Mouse (Mus musculus) neural tube, embryonic 14.5 days (tissue): ENCODE data around the gene Cpne7. TPM values are rescaled to one million over a fixed set of nuclear protein-coding genes. Genes with fewer than 3 reads are reported as not detected.

Experiments
- ATAC-seq: fragments of 200-750 bp; cut with Nextera tagmentation; 2 replicates; pipeline ENCODE4 v1.8.0; 2017; ENCODE audit warnings: low read depth, mild to moderate bottlenecking, moderate TSS enrichment, moderate library complexity
- H3K27ac ChIP-seq: fragments of 300-500 bp; sonication (generic); 2 replicates; pipeline ENCODE4 v1.5.1; 2014; ENCODE audit warnings: low read depth, mild to moderate bottlenecking, control low read depth, low read length, moderate library complexity, mixed read lengths
- H3K27me3 ChIP-seq: fragments of 300-500 bp; sonication (generic); 2 replicates; pipeline ENCODE4 v1.6.1; 2014; ENCODE audit warnings: low read length; ENCODE audit not compliant: control insufficient read depth, insufficient read depth
- H3K36me3 ChIP-seq: fragments of 300-500 bp; sonication (generic); 2 replicates; pipeline ENCODE4 v1.6.1; 2014; ENCODE audit warnings: low read length, mixed read lengths; ENCODE audit not compliant: control insufficient read depth, insufficient read depth
- H3K4me1 ChIP-seq: fragments of 300-500 bp; sonication (generic); 2 replicates; pipeline ENCODE4 v1.6.1; 2014; ENCODE audit warnings: low read length; ENCODE audit not compliant: control insufficient read depth, insufficient read depth
- H3K4me2 ChIP-seq: fragments of 300-500 bp; sonication (generic); 2 replicates; pipeline ENCODE4 v1.6.1; 2014; ENCODE audit warnings: mild to moderate bottlenecking, low read depth, low read length, control low read depth
- H3K4me3 ChIP-seq: fragments of 300-500 bp; sonication (generic); 2 replicates; pipeline ENCODE4 v1.5.1; 2014; ENCODE audit warnings: low read depth, low read length, control low read depth, mixed read lengths
- H3K9ac ChIP-seq: fragments of 300-500 bp; sonication (generic); replicated peaks from 2 replicates; pipeline ENCODE4 v1.6.1; 2014; ENCODE audit warnings: low read depth, mild to moderate bottlenecking, control low read depth, low read length, mixed read lengths
- H3K9me3 ChIP-seq: fragments of 300-500 bp; sonication (generic); 2 replicates; pipeline ENCODE4 v1.6.1; 2016; ENCODE audit warnings: low read length; ENCODE audit not compliant: control insufficient read depth
- WGBS: fragments of 180-500 bp; shearing (Covaris S2); extraction: QIAGEN DNeasy Blood & Tissue Kit; methylation state at CpG from one replicate; pipeline ENCODE4 v1.1.7; 2014; 5-methylcytosine and 5-hydroxymethylcytosine counted together
- microRNA-seq: library from miRNA; unstranded; fragments of <30 nt; microRNA quantifications from one replicate; pipeline ENCODE4, GENCODE M21; 2016
- polyA plus RNA-seq: library from polyadenylated mRNA; unstranded; fragments of >200 nt; fragmentation: Nextera tagmentation; extraction: Ambion mirVana; gene quantifications from 2 replicates; pipeline ENCODE4 v1.2.1, GENCODE M21; 2014

The Cpne7 gene
- polyA plus RNA-seq, 1 experiment from 2014 or later = 1.8 TPM

- no peak overlapping the region for H3K9ac ChIP-seq
- no peak overlapping the region for H3K4me3 ChIP-seq
- H3K36me3 ChIP-seq = no peaks in the 10 kb centered on the region
- H3K27ac ChIP-seq = no peak overlapping the region
- no peaks in the 10 kb centered on the region for H3K4me1 ChIP-seq
- no peaks in the 10 kb centered on the region for H3K27me3 ChIP-seq
- no peak overlapping the region for H3K4me2 ChIP-seq
- WGBS = 56% methylated on average over 6 of the region's 6 CpGs
- ATAC-seq = no peak
- H3K9me3 ChIP-seq = no peaks in the 10 kb centered on the region
Measured at GRCm38 (mm10) chr8:123145279-123145678, 28.1 kb downstream of the Cpne7 start.

DNA sequence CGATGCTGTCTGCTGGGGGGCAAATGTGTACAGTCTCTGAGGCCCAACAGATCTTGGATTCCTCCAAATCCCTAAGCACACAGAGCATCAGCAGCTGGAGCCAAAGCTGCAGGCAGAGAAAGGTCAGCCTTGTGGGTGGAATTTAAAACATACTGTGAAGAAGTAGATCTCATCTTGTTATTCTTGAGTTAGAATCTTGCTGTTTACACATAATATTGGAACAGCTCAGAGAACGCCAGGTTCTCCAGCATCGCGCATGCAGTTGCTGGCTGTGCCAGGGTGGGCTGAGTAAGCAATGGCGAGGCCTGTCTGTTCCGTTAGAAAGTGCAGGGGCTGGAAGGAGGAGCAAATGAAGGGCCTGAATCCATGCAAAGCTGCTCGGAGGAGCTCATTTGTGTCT, 29.2 kb downstream of the Cpne7 start:
- no peak overlapping the region for H3K4me2 ChIP-seq
- no peaks in the 10 kb centered on the region for H3K4me1 ChIP-seq
- no peak overlapping the region for H3K9ac ChIP-seq
- ATAC-seq = no peak
- H3K27me3 ChIP-seq = no peaks in the 10 kb centered on the region
- H3K9me3 ChIP-seq = no peaks in the 10 kb centered on the region
- WGBS = 80% methylated on average over 7 of the region's 7 CpGs
- H3K36me3 ChIP-seq = no peaks in the 10 kb centered on the region
- no peak overlapping the region for H3K4me3 ChIP-seq
- no peak overlapping the region for H3K27ac ChIP-seq

DNA sequence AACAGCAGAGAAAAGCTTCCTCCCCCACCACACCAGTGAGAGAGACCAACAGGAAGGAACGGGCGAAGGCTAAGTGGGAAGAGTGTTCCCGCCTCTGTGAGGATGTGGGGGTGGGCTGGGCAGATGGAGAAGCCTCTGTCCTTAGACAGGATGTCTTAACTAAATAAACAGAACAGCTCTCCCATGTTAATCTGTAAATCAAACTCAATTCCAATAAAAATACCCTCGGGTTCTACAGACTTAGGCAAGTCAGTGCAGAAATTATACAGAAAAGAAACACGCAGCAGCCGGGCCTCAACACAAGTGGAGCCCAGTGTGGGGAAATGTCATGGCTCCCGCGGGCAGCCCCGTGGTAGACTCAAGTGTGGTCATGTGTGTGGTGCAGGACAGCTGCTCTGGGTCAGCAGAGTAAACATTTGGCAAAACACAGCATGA, 33.6 kb downstream of the Cpne7 start:
- Histone ChIP-seq H3K4me3 (no peak overlapping the region), H3K27ac (no peak overlapping the region), H3K9me3 (no peaks in the 10 kb centered on the region), H3K9ac (no peak overlapping the region), H3K36me3 (no peaks in the 10 kb centered on the region), H3K27me3 (no peaks in the 10 kb centered on the region), H3K4me1 (no peaks in the 10 kb centered on the region), H3K4me2 (no peak overlapping the region)
- no peak for ATAC-seq
- 70% methylated on average over 9 of the region's 9 CpGs for WGBS

DNA sequence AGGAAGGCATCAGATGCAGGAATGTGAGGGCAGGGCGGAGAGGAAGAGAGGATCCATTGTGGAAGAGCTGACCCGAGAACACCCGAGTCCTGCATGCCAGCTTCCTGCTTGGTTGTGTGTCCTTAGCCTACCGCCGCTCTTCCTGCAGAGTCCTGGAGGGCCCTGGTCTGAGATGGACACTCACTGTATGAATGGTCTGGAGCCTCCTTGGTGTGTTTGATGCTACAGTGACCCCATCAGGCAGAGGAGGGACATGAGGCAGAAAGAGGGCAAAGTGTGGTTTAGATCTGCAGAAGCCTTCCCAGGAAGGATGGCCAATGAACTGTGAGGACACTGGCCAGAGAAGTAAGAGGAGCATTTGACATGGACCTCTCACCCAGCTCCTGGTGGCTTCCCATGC, 38.0 kb downstream of the Cpne7 start:
- 86% methylated on average over 5 of the region's 5 CpGs for whole genome bisulfite sequencing
- no peaks in the 10 kb centered on the region for H3K4me1 ChIP-seq
- H3K9ac ChIP-seq = no peak overlapping the region
- no peaks in the 10 kb centered on the region for H3K36me3 ChIP-seq
- no peaks in the 10 kb centered on the region for H3K9me3 ChIP-seq
- H3K4me3 ChIP-seq = no peak overlapping the region
- no peaks in the 10 kb centered on the region for H3K27me3 ChIP-seq
- H3K27ac ChIP-seq = no peak overlapping the region
- ATAC-seq = no peak
- H3K4me2 ChIP-seq = no peak overlapping the region

DNA sequence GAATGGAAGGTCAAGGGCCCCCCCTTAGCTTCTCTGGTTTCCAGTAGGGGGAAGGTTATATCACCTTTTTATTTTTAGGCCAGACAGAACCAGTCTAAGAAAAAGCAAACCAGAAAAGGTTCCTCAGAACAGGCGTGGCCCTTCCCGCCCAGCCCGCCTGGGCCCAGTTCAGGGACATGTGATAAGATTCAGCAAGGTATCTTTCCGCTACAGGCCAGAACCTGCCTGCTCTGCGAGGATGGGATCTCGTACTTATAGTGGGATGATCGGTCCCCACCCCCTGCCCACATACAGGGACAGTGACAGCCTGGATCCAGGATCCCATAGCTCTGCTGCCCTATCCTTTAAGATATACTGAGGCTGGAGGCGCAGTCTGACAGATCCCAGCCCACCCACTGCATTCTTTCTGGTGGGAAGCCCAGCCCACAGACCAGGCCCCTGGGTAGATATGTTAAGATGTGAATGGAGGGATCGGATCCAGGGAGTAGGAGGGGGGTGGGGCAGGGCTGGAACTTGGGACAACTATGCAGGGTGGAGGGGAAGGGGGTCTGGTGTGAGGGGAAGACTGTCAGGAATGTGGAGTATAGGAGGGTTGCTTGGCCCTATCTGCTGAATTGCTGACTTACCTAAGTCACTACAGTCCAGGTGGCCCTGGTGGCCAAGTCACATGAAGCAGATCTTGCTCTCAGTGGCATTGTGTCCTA, 39.0 kb downstream of the Cpne7 start:
- no peak overlapping the region for H3K9ac ChIP-seq
- H3K9me3 ChIP-seq = no peaks in the 10 kb centered on the region
- no peaks in the 10 kb centered on the region for H3K27me3 ChIP-seq
- H3K36me3 ChIP-seq = no peaks in the 10 kb centered on the region
- H3K4me1 ChIP-seq = no peaks in the 10 kb centered on the region
- no peak overlapping the region for H3K27ac ChIP-seq
- whole genome bisulfite sequencing = 85% methylated on average over 9 of the region's 9 CpGs
- H3K4me2 ChIP-seq = no peak overlapping the region
- no peak overlapping the region for H3K4me3 ChIP-seq
- no peak for ATAC-seq

- H3K36me3 ChIP-seq = no peaks in the 10 kb centered on the region
- no peak within 1 kb of the TSS for H3K27ac ChIP-seq
- no peak for ATAC-seq
- H3K4me3 ChIP-seq = no peak within 1 kb of the TSS
- H3K4me2 ChIP-seq = no peak within 1 kb of the TSS
- whole genome bisulfite sequencing = 32% methylated on average over 13 of the region's 13 CpGs
- no peaks in the 10 kb centered on the region for H3K9me3 ChIP-seq
- no peaks in the 10 kb centered on the region for H3K4me1 ChIP-seq
- H3K9ac ChIP-seq = no peak within 1 kb of the TSS
- no peaks in the 10 kb centered on the region for H3K27me3 ChIP-seq
Measured at GRCm38 (mm10) chr8:123157888-123158465, 40.8 kb downstream of the Cpne7 start, which contains the start of gene Sult5a1. TSS of gene Sult5a1 (minus strand) at chr8:123158315.

- Histone ChIP-seq H3K36me3 (no peaks in the 10 kb centered on the region), H3K9me3 (no peaks in the 10 kb centered on the region), H3K27ac (no peak overlapping the region), H3K27me3 (no peaks in the 10 kb centered on the region), H3K4me2 (no peak overlapping the region), H3K4me3 (no peak overlapping the region), H3K9ac (no peak overlapping the region), H3K4me1 (no peaks in the 10 kb centered on the region)
- no peak for ATAC-seq
- WGBS = 83% methylated on average over 3 of the region's 3 CpGs
Measured at GRCm38 (mm10) chr8:123181391-123181790, 64.2 kb downstream of the Cpne7 start.

Small RNA genes lying within 50 kb of the gene (microRNA-seq; reads per million reads assigned to microRNA genes)
- not detected for gene Mir7079
- gene Mir7080 = not detected

Other genes with a start within 250 kb of the Cpne7 start
- gene Ankrd11, start 75.1 kb upstream of the Cpne7 start, polyA plus RNA-seq = 43.8 and 46.5 TPM in 2 replicates
- gene Spg7, start 54.4 kb upstream of the Cpne7 start, polyA plus RNA-seq = 43.4 and 49.1 TPM in 2 replicates
- gene Rpl13, start 15.0 kb upstream of the Cpne7 start, polyA plus RNA-seq = 775 and 913 TPM in 2 replicates
- gene Sult5a1, start 40.9 kb downstream of the Cpne7 start, polyA plus RNA-seq = 0.80 and 1.9 TPM in 2 replicates
- gene Dpep1, start 68.9 kb downstream of the Cpne7 start, polyA plus RNA-seq = not detected in 2 replicates
- 123 and 147 TPM in 2 replicates for gene Chmp1a, start 95.4 kb downstream of the Cpne7 start, polyA plus RNA-seq
- 6.0 and 6.5 TPM in 2 replicates for gene Spata33, start 95.5 kb downstream of the Cpne7 start, polyA plus RNA-seq
- gene Cdk10, start 107.5 kb downstream of the Cpne7 start, polyA plus RNA-seq = 43.6 and 45.2 TPM in 2 replicates
- gene Spata2l, start 118.9 kb downstream of the Cpne7 start, polyA plus RNA-seq = 7.0 and 7.3 TPM in 2 replicates
- 17.1 and 18.6 TPM in 2 replicates for gene Zfp276, start 136.8 kb downstream of the Cpne7 start, polyA plus RNA-seq
- 63.7 and 65.8 TPM in 2 replicates for gene Vps9d1, start 137.0 kb downstream of the Cpne7 start, polyA plus RNA-seq
- gene Fanca, start 201.2 kb downstream of the Cpne7 start, polyA plus RNA-seq = 6.6 and 8.1 TPM in 2 replicates
- gene Spire2, start 215.3 kb downstream of the Cpne7 start, polyA plus RNA-seq = 34.9 and 36.9 TPM in 2 replicates